Mouse (Mus musculus): ENCODE data around the gene Bmpr2. TPM values are rescaled to one million over a fixed set of nuclear protein-coding genes. Genes with fewer than 3 reads are reported as not detected.

Gene Bmpr2
- total RNA-seq, 4 experiments from 2014 or later, result 43.4 to 47.8 (median 46.4) TPM

GRCm38 (mm10) chr1:59897147-59897798, 134.1 kb downstream of the Bmpr2 start:
- no peak for DNase-seq (ENCODE audit: low spot score)

DNA sequence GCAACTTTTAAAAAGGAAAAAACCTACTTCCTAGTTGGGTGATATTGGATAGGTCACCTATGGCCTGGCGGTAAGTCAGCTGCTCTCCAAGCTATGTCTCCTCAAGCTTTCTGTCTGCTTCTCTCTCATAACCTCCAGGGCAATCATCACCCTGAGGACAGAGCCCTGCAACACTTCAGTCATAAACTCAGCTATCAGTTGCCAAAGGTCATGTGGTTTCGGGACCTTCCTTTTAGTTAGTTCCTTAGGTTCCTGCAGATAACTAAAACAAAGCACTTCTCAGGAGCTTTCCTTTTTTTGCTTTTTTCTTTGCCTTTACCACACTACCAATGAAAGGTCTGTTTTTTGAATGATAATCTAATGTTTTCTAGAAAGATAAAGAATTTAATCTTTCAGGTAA, 136.5 kb downstream of the Bmpr2 start:
- DNase-seq (ENCODE audit: low spot score), result no peak

GRCm38 (mm10) chr1:59901082-59901876, 138.1 kb downstream of the Bmpr2 start:
- DNase-seq (ENCODE audit: low spot score), result no peak

- peak; percentile 79 for DNase-seq (ENCODE audit: low spot score)
Measured at GRCm38 (mm10) chr1:59902634-59903033, 139.4 kb downstream of the Bmpr2 start.

GRCm38 (mm10) chr1:59904630-59905295, 141.6 kb downstream of the Bmpr2 start:
- DNase-seq (ENCODE audit: low spot score), result no peak

DNA sequence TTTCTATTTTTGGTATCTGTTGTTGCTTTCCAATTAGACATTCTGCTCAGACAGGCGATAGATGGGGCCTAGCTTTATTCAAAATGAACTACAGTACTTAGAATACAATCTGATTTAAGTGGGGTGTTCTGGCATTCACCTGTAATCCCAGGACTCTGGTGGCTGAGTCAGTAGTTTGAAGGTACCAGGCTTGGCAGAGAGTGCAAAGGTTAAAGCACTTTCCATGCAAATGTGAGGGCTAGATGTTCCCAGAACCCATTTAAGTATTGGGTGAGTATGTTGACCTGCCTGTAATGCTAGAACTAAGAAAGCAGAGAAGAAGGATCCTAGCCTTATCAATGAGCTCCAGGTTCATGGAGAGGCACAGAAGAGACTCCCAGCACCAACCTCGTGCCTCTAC, 142.7 kb downstream of the Bmpr2 start:
- DNase-seq (ENCODE audit: low spot score), result no peak

GRCm38 (mm10) chr1:59906819-59907521, 143.8 kb downstream of the Bmpr2 start:
- DNase-seq (ENCODE audit: low spot score), result no peak

- DNase-seq (ENCODE audit: low spot score), result no peak
Measured at GRCm38 (mm10) chr1:59907700-59908099, 144.5 kb downstream of the Bmpr2 start.

GRCm38 (mm10) chr1:59910941-59911340, 147.7 kb downstream of the Bmpr2 start:
- DNase-seq (ENCODE audit: low spot score), result no peak

- DNase-seq (ENCODE audit: low spot score), result peak; percentile 96
Measured at GRCm38 (mm10) chr1:59912413-59913157, 149.4 kb downstream of the Bmpr2 start, which contains the start of gene Fam117b. TSS of gene Fam117b (plus strand) at chr1:59913006.

- DNase-seq (ENCODE audit: low spot score), result no peak
Measured at GRCm38 (mm10) chr1:59913195-59913868, 150.1 kb downstream of the Bmpr2 start.

DNA sequence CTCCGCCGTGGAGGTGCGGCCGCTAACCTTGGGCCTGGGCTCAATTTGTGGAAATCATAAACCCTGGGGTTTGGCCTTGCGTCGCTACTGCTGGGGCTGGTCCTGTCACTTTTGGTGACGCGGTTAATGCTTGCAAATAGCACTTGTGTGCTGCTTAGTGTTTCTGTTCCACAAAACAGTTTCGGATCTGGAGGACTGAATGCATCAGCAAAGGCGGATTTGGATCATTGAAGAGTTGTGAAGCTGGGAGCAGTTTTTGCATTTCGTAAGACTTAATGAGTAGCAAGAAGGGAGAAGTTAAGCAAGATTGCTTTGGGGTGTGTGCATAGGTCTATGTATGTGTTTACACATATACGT, 150.6 kb downstream of the Bmpr2 start:
- DNase-seq (ENCODE audit: low spot score), result peak; percentile 53

GRCm38 (mm10) chr1:59914799-59915198, 151.6 kb downstream of the Bmpr2 start:
- no peak for DNase-seq (ENCODE audit: low spot score)

DNA sequence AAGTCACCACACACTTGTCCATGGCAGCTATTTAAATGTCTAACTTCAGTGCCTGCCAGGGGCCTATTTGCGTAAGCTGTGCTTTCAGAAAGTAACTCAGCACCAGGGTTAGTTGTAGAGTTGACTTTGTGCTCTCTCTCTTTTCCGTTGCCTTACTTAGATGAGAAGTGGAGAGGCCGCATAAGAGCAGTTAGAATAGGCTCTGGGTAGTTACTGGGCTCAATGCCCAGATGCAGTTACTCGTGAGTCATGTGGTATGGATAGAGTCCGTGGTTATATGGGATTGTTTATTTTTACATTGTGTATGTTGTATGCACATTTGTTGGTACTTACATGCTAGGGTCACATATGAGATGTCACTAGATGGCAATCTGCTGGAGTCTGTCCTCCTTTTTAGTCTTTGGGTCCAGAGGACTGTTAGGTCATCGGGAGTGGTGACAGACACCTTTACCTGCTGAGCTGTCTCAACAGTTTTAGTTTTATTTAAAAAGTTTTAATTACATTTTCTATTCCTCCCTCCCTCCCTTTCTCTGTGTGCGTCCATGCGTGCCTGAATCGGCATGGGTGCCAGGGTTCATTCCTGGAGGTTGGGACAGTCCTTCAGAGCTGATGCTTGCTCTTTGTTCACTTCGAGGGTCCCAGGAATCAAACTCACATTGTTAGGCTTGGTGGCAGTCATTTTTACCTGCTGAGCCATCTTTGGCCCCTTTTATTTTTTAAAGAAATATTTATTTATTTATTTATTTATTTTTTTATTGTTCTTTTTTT, 152.8 kb downstream of the Bmpr2 start:
- DNase-seq (ENCODE audit: low spot score), result no peak

DNA sequence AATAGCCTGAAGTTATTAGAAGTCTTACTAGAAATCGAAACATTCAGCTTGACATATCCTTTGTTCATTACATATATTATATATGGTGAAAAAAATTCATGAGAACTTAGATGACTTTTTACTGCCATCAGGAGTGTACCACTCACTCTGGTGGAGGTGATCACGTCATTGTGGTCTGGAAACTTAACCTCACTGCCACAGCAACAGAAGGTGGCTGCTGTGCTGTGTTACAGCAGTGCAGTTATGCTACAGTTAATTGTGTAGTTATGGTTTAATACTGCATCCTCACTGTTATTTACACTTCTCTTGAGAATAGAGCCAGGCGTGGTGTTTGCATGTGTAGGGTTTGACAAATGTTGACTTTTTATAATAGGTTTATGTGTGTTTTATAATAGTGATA, 154.2 kb downstream of the Bmpr2 start:
- DNase-seq (ENCODE audit: low spot score), result no peak

DNA sequence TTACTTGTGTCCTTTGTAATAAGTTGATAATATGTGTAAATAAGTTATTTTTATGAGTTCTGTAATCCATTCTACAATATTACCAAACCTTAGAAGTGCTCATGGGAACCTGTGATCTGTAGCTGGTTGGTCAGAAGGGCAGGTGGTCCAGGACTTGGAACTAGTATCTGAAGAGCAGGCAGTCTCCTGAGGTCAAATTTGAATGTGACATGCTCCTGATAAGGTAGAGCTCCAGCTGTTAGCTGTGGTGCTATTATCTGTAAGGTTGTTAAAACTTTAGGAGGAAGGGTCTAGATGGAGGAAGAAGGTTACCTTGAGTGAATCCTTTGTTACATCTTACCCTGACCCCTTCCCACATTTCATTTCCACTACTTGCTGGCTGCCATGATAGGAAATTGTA, 154.9 kb downstream of the Bmpr2 start:
- no peak for DNase-seq (ENCODE audit: low spot score)

DNA sequence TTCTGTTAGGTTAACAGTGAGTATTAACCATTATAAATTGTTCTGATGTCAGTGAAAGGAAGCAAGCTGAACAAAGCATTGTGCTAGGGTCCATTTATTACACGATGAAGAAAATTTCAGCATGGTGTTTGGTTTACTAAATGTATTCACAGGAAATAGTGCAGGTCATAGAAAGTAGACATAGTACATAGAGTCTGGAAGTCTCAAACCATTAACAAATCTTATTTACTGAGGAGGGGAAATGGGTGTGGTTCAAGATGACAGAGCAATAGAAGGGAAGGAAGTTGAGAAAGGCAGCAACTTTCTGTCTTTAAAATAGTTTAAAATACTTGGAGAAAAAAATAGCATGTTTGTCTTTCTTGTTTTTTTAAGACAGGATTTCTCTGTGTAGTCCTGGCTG, 160.0 kb downstream of the Bmpr2 start:
- peak; percentile 28 for DNase-seq (ENCODE audit: low spot score)

- DNase-seq (ENCODE audit: low spot score), result no peak
Measured at GRCm38 (mm10) chr1:59923673-59924072, 160.5 kb downstream of the Bmpr2 start.

DNA sequence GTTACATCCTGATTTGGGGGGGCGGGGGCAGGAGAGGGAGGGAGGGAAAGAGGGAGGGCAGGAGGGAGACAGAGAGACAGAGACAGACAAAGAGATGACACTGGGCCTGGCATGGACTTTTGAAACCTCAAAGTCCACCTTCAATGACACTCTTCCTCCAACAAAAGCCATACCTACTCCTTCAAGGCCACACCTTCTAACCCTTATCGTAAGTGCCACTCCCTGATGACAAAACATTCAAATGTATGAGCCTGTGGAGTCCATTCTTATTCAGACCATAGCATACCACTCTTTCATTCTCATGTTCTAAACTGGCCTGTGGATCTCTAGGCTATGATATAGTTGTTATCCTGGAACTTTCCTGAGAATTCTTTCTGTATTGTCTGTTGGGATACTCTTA, 161.2 kb downstream of the Bmpr2 start:
- no peak for DNase-seq (ENCODE audit: low spot score)

Data from heart, adult 8-10 months (tissue).